ENCODE assay signal across 9 mouse cellular contexts in the genomic region with DNA sequence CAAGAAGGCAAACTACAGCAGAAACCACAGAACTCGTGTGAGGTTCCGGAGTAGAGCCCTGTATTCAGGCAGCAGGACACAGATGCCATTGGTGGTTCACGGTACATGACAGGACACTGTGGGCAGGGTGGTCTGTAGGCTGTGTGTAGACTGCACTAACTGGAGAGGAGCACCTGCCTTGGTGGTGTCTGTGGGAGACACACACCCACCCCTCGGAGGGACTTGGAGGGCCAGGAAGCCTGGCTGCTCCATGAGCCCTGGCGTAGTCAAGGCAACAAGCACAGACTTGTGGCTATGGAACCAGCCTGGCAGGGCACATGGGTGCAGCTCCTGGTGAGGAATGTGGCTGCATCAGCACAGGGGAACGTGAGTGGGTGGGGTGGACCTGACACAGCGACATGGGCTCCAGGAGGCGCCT. TPM values are rescaled to one million over a fixed set of nuclear protein-coding genes. Genes with fewer than 3 reads are reported as not detected.
DNase-seq lines count a peak whose midpoint lies in the region; ATAC-seq and TF ChIP-seq lines count a peak whose summit lies in the region.
"Had no signal": no experiment of that assay in that cellular context is flagged by ENCODE, and none has a peak within 500 bp of the region (broad histone marks: within the 10 kb centered on the region; RNA-seq: fewer than 3 reads in every experiment).

No protein-coding gene starts in this region.

- no peaks in the 10 kb centered on the region for H3K27me3 ChIP-seq in neural tube, embryonic 12.5 days (replicated peaks)
- H3K27me3 ChIP-seq in liver, postnatal 0 days (ENCODE audit: insufficient read depth, low read length): no peaks in the 10 kb centered on the region

- WGBS in neural tube, embryonic 12.5 days: 76% methylated on average over 8 of the region's 8 CpGs
- 58% methylated on average over 8 of the region's 8 CpGs for WGBS in liver, postnatal 0 days (ENCODE audit: insufficient replicate concordance)
- 35% methylated on average over 8 of the region's 8 CpGs for WGBS in olfactory bulb, adult 2 months

- no peak for TF ChIP-seq EP300 in liver, postnatal 0 days (IDR thresholded peaks at IDR 0.05; ENCODE audit: low read depth)

- no peak for DNase-seq in neural tube, embryonic 10.5 days (ENCODE audit: extremely low spot score, low spot score)
- DNase-seq in liver, postnatal 0 days: no peak
- DNase-seq in adipocyte (ENCODE audit: low spot score): no peak
- DNase-seq in retina, embryonic 14.5 days (ENCODE audit: low spot score): no peak
- no peak for DNase-seq in kidney, postnatal 14 days

- no peak overlapping the region for H3K27ac ChIP-seq in neural tube, embryonic 12.5 days
- no peak overlapping the region for H3K27ac ChIP-seq in liver, postnatal 0 days (ENCODE audit: low read depth)
- H3K27ac ChIP-seq in olfactory bulb, adult 2 months (ENCODE audit: insufficient read depth, low read depth, low read length): peak overlapping the region; percentile 53
- H3K27ac ChIP-seq: macrophage had no signal

- no peak overlapping the region for H3K4me3 ChIP-seq in neural tube, embryonic 12.5 days
- H3K4me3 ChIP-seq in liver, postnatal 0 days (ENCODE audit: low read depth, low read length): no peak overlapping the region
- no peak overlapping the region for H3K4me3 ChIP-seq in olfactory bulb, adult 2 months (ENCODE audit: insufficient read depth, low read depth, low read length)

- no peak for TF ChIP-seq POLR2A in olfactory bulb, adult 2 months (IDR thresholded peaks at IDR 0.05; ENCODE audit: insufficient read depth, low read depth, low read length)

- no peaks in the 10 kb centered on the region for H3K9me3 ChIP-seq in neural tube, embryonic 12.5 days
- H3K9me3 ChIP-seq in liver, postnatal 0 days (ENCODE audit: low read length): no peaks in the 10 kb centered on the region

- no peaks in the 10 kb centered on the region for H3K36me3 ChIP-seq in neural tube, embryonic 12.5 days
- no peaks in the 10 kb centered on the region for H3K36me3 ChIP-seq in liver, postnatal 0 days (replicated peaks; ENCODE audit: insufficient read depth, low read length)

- H3K4me1 ChIP-seq in neural tube, embryonic 12.5 days: peaks cover 11% of the 10 kb centered on the region
- H3K4me1 ChIP-seq in liver, postnatal 0 days (ENCODE audit: insufficient read depth): peaks cover 6% of the 10 kb centered on the region; the same call in 1 of the 2 replicates
- H3K4me1 ChIP-seq in olfactory bulb, adult 2 months (ENCODE audit: control insufficient read depth, insufficient read depth, low read length): peaks cover 33% of the 10 kb centered on the region

- no peak overlapping the region for H3K4me2 ChIP-seq in neural tube, embryonic 12.5 days (replicated peaks)
- H3K4me2 ChIP-seq in liver, postnatal 0 days (ENCODE audit: low read depth, low read length): no peak overlapping the region

- no peak for TF ChIP-seq CTCF in liver, postnatal 0 days (IDR thresholded peaks at IDR 0.05; ENCODE audit: low read depth)
- TF ChIP-seq CTCF in olfactory bulb, adult 2 months (IDR thresholded peaks at IDR 0.05; ENCODE audit: insufficient read depth, low read depth, low read length): no peak

- ATAC-seq in neural tube, embryonic 12.5 days (ENCODE audit: low FRiP score, low read depth): 0 out of 2 replicates have a peak, but pooled peaks have one; percentile 19
- ATAC-seq in erythroblast, adult 5-6 weeks (replicated peaks; ENCODE audit: low FRiP score, poor library complexity, severe bottlenecking): peak; percentile 41
- ATAC-seq in liver, postnatal 0 days: peak; percentile 67

- H3K9ac ChIP-seq in neural tube, embryonic 12.5 days: no peak overlapping the region
- H3K9ac ChIP-seq in liver, postnatal 0 days (replicated peaks): no peak overlapping the region

RNA-seq across cellular contexts. Expression of a gene that starts 11.1 kb away (rescaled TPM):
- polyA plus RNA-seq in neural tube, embryonic 12.5 days (2016; fragmentation: Nextera tagmentation; extraction: Ambion mirVana): 4.9 and 6.0 TPM in 2 replicates
- total RNA-seq in erythroblast, adult 5-6 weeks (2015; ENCODE audit: low replicate concordance): 21.5 and 25.7 TPM in 2 replicates
- total RNA-seq in erythroblast, adult 5-6 weeks (2017; ENCODE audit: low replicate concordance): 26.1 and 39.6 TPM in 2 replicates
- 3.1 and 3.6 TPM in 2 replicates for polyA plus RNA-seq in liver, postnatal 0 days (2015; fragmentation: Nextera tagmentation; extraction: Ambion mirVana)
- polyA plus RNA-seq in olfactory bulb, adult 2 months (2012; ENCODE audit: insufficient read depth, insufficient read length, low replicate concordance, missing spikeins): not detected in 2 replicates

RNA-seq across cellular contexts. Expression of a gene that starts 49.7 kb away (rescaled TPM):
- 1.6 and 1.8 TPM in 2 replicates for polyA plus RNA-seq in neural tube, embryonic 12.5 days (2016; fragmentation: Nextera tagmentation; extraction: Ambion mirVana)
- total RNA-seq in erythroblast, adult 5-6 weeks (2015; ENCODE audit: low replicate concordance): not detected in 2 replicates
- not detected in 2 replicates for total RNA-seq in erythroblast, adult 5-6 weeks (2017; ENCODE audit: low replicate concordance)
- 0.20 and 0.23 TPM in 2 replicates for polyA plus RNA-seq in liver, postnatal 0 days (2015; fragmentation: Nextera tagmentation; extraction: Ambion mirVana)
- polyA plus RNA-seq in olfactory bulb, adult 2 months (2012; ENCODE audit: insufficient read depth, insufficient read length, low replicate concordance, missing spikeins): not detected in 2 replicates
- polyA plus RNA-seq: macrophage had no signal

RNA-seq across cellular contexts. Expression of a gene that starts 54.5 kb away (rescaled TPM):
- polyA plus RNA-seq in neural tube, embryonic 12.5 days (2016; fragmentation: Nextera tagmentation; extraction: Ambion mirVana): not detected in 2 replicates
- not detected in 2 replicates for total RNA-seq in erythroblast, adult 5-6 weeks (2015; ENCODE audit: low replicate concordance)
- not detected in 2 replicates for total RNA-seq in erythroblast, adult 5-6 weeks (2017; ENCODE audit: low replicate concordance)
- not detected in 2 replicates for polyA plus RNA-seq in liver, postnatal 0 days (2015; fragmentation: Nextera tagmentation; extraction: Ambion mirVana)
- not detected in 2 replicates for polyA plus RNA-seq in olfactory bulb, adult 2 months (2012; ENCODE audit: insufficient read depth, insufficient read length, low replicate concordance, missing spikeins)
- polyA plus RNA-seq: macrophage had no signal

RNA-seq across cellular contexts. Expression of a gene that starts 55.1 kb away (rescaled TPM):
- 49.3 and 54.3 TPM in 2 replicates for polyA plus RNA-seq in neural tube, embryonic 12.5 days (2016; fragmentation: Nextera tagmentation; extraction: Ambion mirVana)
- total RNA-seq in erythroblast, adult 5-6 weeks (2015; ENCODE audit: low replicate concordance): 0.84 and 5.6 TPM in 2 replicates
- total RNA-seq in erythroblast, adult 5-6 weeks (2017; ENCODE audit: low replicate concordance): 5.4 and 5.9 TPM in 2 replicates
- 9.1 TPM in 2 replicates for polyA plus RNA-seq in liver, postnatal 0 days (2015; fragmentation: Nextera tagmentation; extraction: Ambion mirVana)
- polyA plus RNA-seq in olfactory bulb, adult 2 months (2012; ENCODE audit: insufficient read depth, insufficient read length, low replicate concordance, missing spikeins): not detected in 2 replicates

RNA-seq across cellular contexts. Expression of a gene that starts 55.6 kb away (rescaled TPM):
- 0.16 and 0.42 TPM in 2 replicates for polyA plus RNA-seq in neural tube, embryonic 12.5 days (2016; fragmentation: Nextera tagmentation; extraction: Ambion mirVana)
- total RNA-seq in erythroblast, adult 5-6 weeks (2015; ENCODE audit: low replicate concordance): not detected in 2 replicates
- total RNA-seq in erythroblast, adult 5-6 weeks (2017; ENCODE audit: low replicate concordance): not detected in 2 replicates
- polyA plus RNA-seq in liver, postnatal 0 days (2015; fragmentation: Nextera tagmentation; extraction: Ambion mirVana): 0.04 TPM in 1 of 2 replicates, not detected in the other
- not detected in 2 replicates for polyA plus RNA-seq in olfactory bulb, adult 2 months (2012; ENCODE audit: insufficient read depth, insufficient read length, low replicate concordance, missing spikeins)
- polyA plus RNA-seq: macrophage had no signal
